Comparison of ENCODE assay signal across 23 mouse cellular contexts in genomic region chr3:103379371-103379770, GRCm38 (mm10).
A peak's percentile ranks its signal among the peaks of the same experiment; 100 is the strongest.
DNase-seq lines count a peak whose midpoint lies in the region; ATAC-seq and TF ChIP-seq lines count a peak whose summit lies in the region.
"Had no signal": no experiment of that assay in that cellular context is flagged by ENCODE, and none has a peak within 500 bp of the region (broad histone marks: within the 10 kb centered on the region; RNA-seq: fewer than 3 reads in every experiment).

No protein-coding gene starts in this region.

- WGBS in embryonic facial prominence, embryonic 14.5 days = 58% methylated on average over 3 of the region's 3 CpGs
- 78% methylated on average over 3 of the region's 3 CpGs for WGBS in embryonic facial prominence, embryonic 10.5 days
- WGBS in lung, postnatal 0 days = 62% methylated on average over 3 of the region's 3 CpGs
- 81% methylated on average over 3 of the region's 3 CpGs for WGBS in lung, adult 2 months
- WGBS in midbrain, embryonic 15.5 days = 60% methylated on average over 3 of the region's 3 CpGs

- H3K9me3 ChIP-seq in embryonic facial prominence, embryonic 14.5 days (ENCODE audit: control insufficient read depth, low read length) = no peaks in the 10 kb centered on the region
- 0 out of 2 replicates have a peak, but pooled peaks cover 2% of the 10 kb centered on the region for H3K9me3 ChIP-seq in embryonic facial prominence, embryonic 10.5 days
- H3K9me3 ChIP-seq in lung, postnatal 0 days (ENCODE audit: low read length) = no peaks in the 10 kb centered on the region
- no peaks in the 10 kb centered on the region for H3K9me3 ChIP-seq in midbrain, embryonic 15.5 days
- H3K9me3 ChIP-seq: embryonic facial prominence, embryonic 12.5 days; hindbrain, embryonic 12.5 days had no signal

- no peak overlapping the region for H3K4me3 ChIP-seq in embryonic facial prominence, embryonic 14.5 days (ENCODE audit: low read depth, low read length)
- H3K4me3 ChIP-seq in embryonic facial prominence, embryonic 10.5 days = no peak overlapping the region
- H3K4me3 ChIP-seq in lung, postnatal 0 days (ENCODE audit: low read depth, low read length) = no peak overlapping the region
- no peak overlapping the region for H3K4me3 ChIP-seq in lung, adult 2 months (replicated peaks; ENCODE audit: extremely low read depth, low read depth, low read length)
- no peak overlapping the region for H3K4me3 ChIP-seq in midbrain, embryonic 15.5 days
- H3K4me3 ChIP-seq: embryonic facial prominence, embryonic 12.5 days; heart, embryonic 13.5 days; hindbrain, embryonic 12.5 days had no signal

- no peak overlapping the region for H3K9ac ChIP-seq in embryonic facial prominence, embryonic 14.5 days (ENCODE audit: low read depth, low read length)
- H3K9ac ChIP-seq in lung, postnatal 0 days (replicated peaks; ENCODE audit: low read depth) = no peak overlapping the region
- H3K9ac ChIP-seq in midbrain, embryonic 15.5 days = no peak overlapping the region
- H3K9ac ChIP-seq: embryonic facial prominence, embryonic 12.5 days; heart, embryonic 13.5 days; hindbrain, embryonic 12.5 days had no signal

- no peak for TF ChIP-seq POLR2A in lung, adult 2 months (IDR thresholded peaks at IDR 0.05; ENCODE audit: borderline replicate concordance, extremely low read depth, low read depth, low read length)

- no peak for DNase-seq in embryonic facial prominence, embryonic 14.5 days (ENCODE audit: low spot score)
- no peak for DNase-seq in embryonic facial prominence, embryonic 10.5 days (ENCODE audit: low spot score)
- DNase-seq in lung, postnatal 0 days (ENCODE audit: low spot score) = peak; percentile 37
- no peak for DNase-seq in lung, adult 2 months
- no peak for DNase-seq in kidney, adult 9 months
- DNase-seq: adrenal gland, adult 8-10 months; adrenal gland, postnatal 36 days; cerebellum, adult 2 months; cerebellum, postnatal 14 days; embryo, embryonic 11 days; gastrocnemius, postnatal 36 days; heart, postnatal 4 days had no signal

- no peaks in the 10 kb centered on the region for H3K27me3 ChIP-seq in embryonic facial prominence, embryonic 14.5 days (replicated peaks; ENCODE audit: control insufficient read depth, insufficient read depth, low read length)
- H3K27me3 ChIP-seq in embryonic facial prominence, embryonic 10.5 days (replicated peaks; ENCODE audit: low read depth, poor library complexity, severe bottlenecking) = no peaks in the 10 kb centered on the region
- H3K27me3 ChIP-seq in lung, postnatal 0 days (replicated peaks; ENCODE audit: insufficient read depth, low read length) = no peaks in the 10 kb centered on the region
- H3K27me3 ChIP-seq in midbrain, embryonic 15.5 days (replicated peaks) = no peaks in the 10 kb centered on the region
- H3K27me3 ChIP-seq: CH12.LX; embryonic facial prominence, embryonic 12.5 days; heart, embryonic 13.5 days; hindbrain, embryonic 12.5 days had no signal

- no peak overlapping the region for H3K4me2 ChIP-seq in embryonic facial prominence, embryonic 14.5 days (ENCODE audit: low read depth, low read length)
- no peak overlapping the region for H3K4me2 ChIP-seq in lung, postnatal 0 days (replicated peaks; ENCODE audit: low read depth, low read length)
- H3K4me2 ChIP-seq in midbrain, embryonic 15.5 days = no peak overlapping the region
- H3K4me2 ChIP-seq: embryonic facial prominence, embryonic 12.5 days; heart, embryonic 13.5 days; hindbrain, embryonic 12.5 days had no signal

- no peak for TF ChIP-seq CTCF in lung, postnatal 0 days (IDR thresholded peaks at IDR 0.05)
- no peak for TF ChIP-seq CTCF in lung, adult 2 months (IDR thresholded peaks at IDR 0.05; ENCODE audit: insufficient read depth, low read length)

- H3K27ac ChIP-seq in embryonic facial prominence, embryonic 14.5 days (replicated peaks; ENCODE audit: low read depth, low read length) = no peak overlapping the region
- no peak overlapping the region for H3K27ac ChIP-seq in embryonic facial prominence, embryonic 10.5 days (replicated peaks)
- no peak overlapping the region for H3K27ac ChIP-seq in lung, postnatal 0 days (ENCODE audit: low read length)
- H3K27ac ChIP-seq in midbrain, embryonic 15.5 days = no peak overlapping the region
- H3K27ac ChIP-seq: embryonic facial prominence, embryonic 12.5 days; heart, embryonic 13.5 days; hindbrain, embryonic 12.5 days had no signal

- TF ChIP-seq EP300 in lung, postnatal 0 days (IDR thresholded peaks at IDR 0.05) = no peak

- ATAC-seq in embryonic facial prominence, embryonic 14.5 days (ENCODE audit: low read depth) = peak; percentile 66; the same call in 1 of the 2 replicates
- no peak for ATAC-seq in lung, postnatal 0 days
- peak; percentile 67 for ATAC-seq in granulocyte monocyte progenitor cell, adult 5-6 weeks (replicated peaks; ENCODE audit: poor library complexity, severe bottlenecking)
- ATAC-seq in megakaryocyte progenitor cell, adult 5-6 weeks (replicated peaks; ENCODE audit: poor library complexity) = peak; percentile 55
- no peak for ATAC-seq in midbrain, embryonic 15.5 days (replicated peaks)
- ATAC-seq: forebrain, embryonic 14.5 days; hindbrain, embryonic 16.5 days; inflammation-experienced regulatory T-cells, adult 6 months; intestine, postnatal 0 days had no signal

- no peaks in the 10 kb centered on the region for H3K4me1 ChIP-seq in embryonic facial prominence, embryonic 14.5 days (ENCODE audit: control insufficient read depth, insufficient read depth, low read length)
- H3K4me1 ChIP-seq in embryonic facial prominence, embryonic 10.5 days = no peaks in the 10 kb centered on the region
- no peaks in the 10 kb centered on the region for H3K4me1 ChIP-seq in lung, postnatal 0 days (ENCODE audit: insufficient read depth, low read depth, low read length)
- no peaks in the 10 kb centered on the region for H3K4me1 ChIP-seq in lung, adult 2 months (ENCODE audit: control insufficient read depth, insufficient read depth, low read length)
- no peaks in the 10 kb centered on the region for H3K4me1 ChIP-seq in midbrain, embryonic 15.5 days

- H3K36me3 ChIP-seq in embryonic facial prominence, embryonic 14.5 days (ENCODE audit: control insufficient read depth, insufficient read depth, low read length) = no peaks in the 10 kb centered on the region
- H3K36me3 ChIP-seq in embryonic facial prominence, embryonic 10.5 days (replicated peaks) = no peaks in the 10 kb centered on the region
- H3K36me3 ChIP-seq in lung, postnatal 0 days (ENCODE audit: insufficient read depth, low read length) = no peaks in the 10 kb centered on the region
- no peaks in the 10 kb centered on the region for H3K36me3 ChIP-seq in midbrain, embryonic 15.5 days (replicated peaks)
- H3K36me3 ChIP-seq: embryonic facial prominence, embryonic 12.5 days; heart, embryonic 13.5 days; hindbrain, embryonic 12.5 days had no signal

Comparison
In these comparisons a context has a peak if more than half of its experiments do, and no peak if none do; other contexts are left out.
1. ATAC-seq: peak in embryonic facial prominence, embryonic 14.5 days (single experiment), granulocyte monocyte progenitor cell, adult 5-6 weeks (single experiment) and megakaryocyte progenitor cell, adult 5-6 weeks (single experiment); none in lung, postnatal 0 days (single experiment) and midbrain, embryonic 15.5 days (single experiment).